Mouse (Mus musculus): ENCODE measurements around the gene Bsx.

Gene Bsx

GRCm38 (mm10) chr9:40873556-40874470 is at the start of gene Bsx:
Gene Bsx, plus strand, starts transcription at chr9:40874127.
- peak; percentile 29 to 64 for DNase-seq (ENCODE audit: low spot score in 2 of 2)

GRCm38 (mm10) chr9:40825601-40826000 is 48.3 kb upstream of the Bsx start:
- DNase-seq (ENCODE audit: low spot score in 2 of 2): no peak

DNA sequence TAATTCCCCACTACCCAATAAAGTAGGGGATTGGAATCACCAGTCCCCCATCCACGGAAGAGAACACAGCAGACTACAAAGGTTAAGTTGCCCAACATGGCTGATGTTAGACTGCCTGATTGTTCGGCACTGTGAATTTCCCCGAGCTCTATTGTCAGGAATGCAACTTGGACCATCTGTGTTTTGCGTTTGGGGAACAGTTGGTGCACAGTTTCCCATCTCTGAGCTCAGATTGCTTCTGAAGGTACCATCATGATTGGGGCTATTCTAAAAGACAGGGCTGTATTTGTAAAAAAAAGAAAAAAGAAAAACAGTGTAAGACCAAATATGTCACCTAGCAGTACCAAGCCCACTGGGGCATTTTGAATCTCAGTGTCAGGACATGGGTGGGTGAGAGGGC is 46.6 kb upstream of the Bsx start:
- no peak for DNase-seq (ENCODE audit: low spot score in 2 of 2)

DNA sequence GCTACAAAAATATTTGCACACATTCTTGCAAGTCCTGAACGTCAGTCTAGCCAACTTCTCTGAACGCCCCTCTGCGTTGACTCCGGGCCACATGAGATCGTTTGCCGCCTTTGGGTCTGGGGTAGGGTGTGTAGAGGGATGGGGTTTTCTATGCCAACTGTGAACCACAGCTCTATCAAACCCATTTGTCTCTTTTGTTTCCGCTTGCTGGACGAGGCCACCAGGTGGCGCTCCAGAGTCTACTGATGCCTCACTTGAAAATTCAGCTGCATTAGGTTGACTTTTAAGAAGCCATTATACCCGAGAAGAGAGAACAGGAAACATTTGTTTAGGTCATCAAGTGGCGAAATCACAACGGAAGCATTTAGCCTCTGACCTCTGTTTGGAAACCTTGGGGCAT is 39.4 kb upstream of the Bsx start:
- DNase-seq (ENCODE audit: low spot score in 2 of 2): peak; percentile 33 to 80

DNA sequence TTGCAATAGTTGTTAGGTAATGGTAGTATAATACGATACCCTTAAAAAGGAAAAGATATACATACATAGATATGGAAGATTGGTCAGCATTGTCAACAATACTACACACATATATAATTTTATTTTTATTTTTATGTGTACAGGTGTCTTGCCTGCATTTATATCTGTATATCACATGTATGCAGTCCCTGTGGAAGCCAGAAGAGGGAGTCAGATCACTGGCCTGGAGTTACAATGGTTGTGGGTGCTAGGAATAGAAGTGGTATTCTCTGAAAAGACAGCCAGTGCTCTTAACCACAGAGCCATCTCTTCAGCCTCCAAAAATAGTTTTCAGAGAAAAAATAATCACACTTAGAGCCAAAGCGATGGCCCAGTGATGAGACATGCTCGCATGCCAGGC is 37.2 kb upstream of the Bsx start:
- no peak for DNase-seq (ENCODE audit: low spot score in 2 of 2)

DNA sequence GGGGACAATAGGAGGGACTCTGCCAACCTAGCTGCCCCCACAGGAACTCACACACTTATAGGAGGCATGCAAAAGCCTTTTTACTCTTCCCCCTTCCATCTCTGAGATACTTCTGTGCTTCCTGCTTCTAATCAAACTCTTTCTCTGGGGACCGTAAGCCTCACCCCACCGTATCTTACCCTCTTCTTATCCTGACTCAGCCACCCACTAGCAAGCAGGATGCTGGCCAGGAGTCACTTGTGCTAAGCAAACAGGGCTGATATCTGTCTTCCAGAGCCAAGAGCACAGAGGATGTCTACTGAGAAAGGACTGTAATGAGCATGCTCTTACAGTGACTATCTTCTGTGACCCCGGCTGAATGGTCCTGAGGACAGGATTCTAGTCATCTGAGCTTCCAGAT is 34.3 kb upstream of the Bsx start:
- no peak for DNase-seq (ENCODE audit: low spot score in 2 of 2)

DNA sequence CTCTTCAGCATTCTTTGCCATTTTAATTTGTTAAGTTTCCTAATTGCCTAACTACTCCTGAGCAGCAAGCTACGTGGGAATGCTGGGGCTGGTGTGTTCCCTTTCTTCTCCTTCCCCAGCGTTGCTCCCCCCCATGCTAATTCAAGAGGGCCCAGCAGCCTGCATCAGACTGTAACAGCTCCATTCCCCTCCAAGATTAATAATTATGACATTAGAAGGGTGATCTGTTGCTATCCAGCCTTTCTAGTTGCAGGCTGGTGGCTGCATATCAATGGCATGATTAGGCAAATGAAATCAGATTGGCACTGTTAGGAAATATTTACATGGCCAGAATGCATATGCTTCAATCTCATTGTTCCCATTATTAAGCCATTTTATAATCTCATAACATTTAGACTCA is 22.4 kb upstream of the Bsx start:
- DNase-seq (ENCODE audit: low spot score in 2 of 2): no peak

DNA sequence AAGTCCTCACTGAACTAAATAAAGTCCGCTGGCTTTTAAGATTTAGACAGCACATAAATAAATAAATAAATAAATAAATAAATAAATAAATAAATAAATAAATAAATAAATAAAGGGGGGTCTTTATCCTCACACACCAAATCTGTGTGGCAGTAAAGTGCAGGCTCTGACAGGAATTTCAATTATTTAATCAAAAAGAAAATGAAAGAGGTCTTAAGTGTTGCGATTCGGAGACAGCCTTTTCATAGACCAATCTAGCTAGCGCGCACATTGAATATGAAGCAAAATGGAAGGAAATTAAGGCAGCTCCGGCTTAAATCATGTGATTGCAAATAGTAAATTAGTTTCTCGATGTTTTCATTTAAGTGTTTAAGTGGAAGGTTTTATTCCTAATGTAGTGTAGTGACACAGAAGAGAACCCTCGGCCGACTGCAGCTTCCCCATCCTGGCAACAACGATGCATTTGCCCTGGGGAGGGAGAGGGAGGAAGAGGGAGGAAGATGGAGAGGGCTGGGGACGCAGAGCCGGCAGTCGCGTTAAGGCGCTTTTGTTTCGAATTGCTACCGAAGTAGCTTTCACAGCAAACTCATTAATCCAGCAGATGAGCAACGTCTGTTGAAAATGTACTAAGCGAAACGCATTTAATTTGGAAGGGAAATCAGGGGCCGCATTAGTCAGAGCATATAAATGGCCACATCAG is 15.3 kb upstream of the Bsx start:
- no peak for DNase-seq (ENCODE audit: low spot score in 2 of 2)

- no peak for DNase-seq (ENCODE audit: low spot score in 2 of 2)
These were observed 14.7 kb upstream of the Bsx start for GRCm38 (mm10) chr9:40859196-40859595.

DNA sequence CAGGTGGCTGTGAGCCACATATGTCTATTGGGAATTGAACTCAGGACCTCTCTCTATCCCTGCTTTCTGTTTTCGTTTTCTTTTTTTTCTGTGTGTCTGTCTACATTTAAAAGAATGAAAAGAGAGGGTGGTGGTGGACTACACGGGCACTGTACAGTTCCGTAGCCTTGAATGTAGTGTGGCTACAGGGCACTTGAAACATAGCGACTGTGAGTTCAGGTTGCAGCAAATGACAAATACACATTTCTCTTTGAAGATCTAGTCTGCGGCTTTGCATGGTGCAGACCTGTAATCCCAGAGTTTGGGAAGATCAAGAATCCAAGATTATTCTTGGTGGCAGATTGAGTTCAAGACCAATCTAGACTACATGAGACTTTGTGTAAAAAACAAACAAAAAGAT is 3.6 kb upstream of the Bsx start:
- no peak for DNase-seq (ENCODE audit: low spot score in 2 of 2)

- no peak for DNase-seq (ENCODE audit: low spot score in 2 of 2)
These were observed 2.4 kb upstream of the Bsx start for GRCm38 (mm10) chr9:40871369-40872155.

- DNase-seq (ENCODE audit: low spot score in 2 of 2): no peak
These were observed 1.8 kb upstream of the Bsx start for GRCm38 (mm10) chr9:40872156-40872478.

- no peak for DNase-seq (ENCODE audit: low spot score in 2 of 2)
These were observed 1.0 kb downstream of the Bsx start for GRCm38 (mm10) chr9:40874961-40875360.

DNA sequence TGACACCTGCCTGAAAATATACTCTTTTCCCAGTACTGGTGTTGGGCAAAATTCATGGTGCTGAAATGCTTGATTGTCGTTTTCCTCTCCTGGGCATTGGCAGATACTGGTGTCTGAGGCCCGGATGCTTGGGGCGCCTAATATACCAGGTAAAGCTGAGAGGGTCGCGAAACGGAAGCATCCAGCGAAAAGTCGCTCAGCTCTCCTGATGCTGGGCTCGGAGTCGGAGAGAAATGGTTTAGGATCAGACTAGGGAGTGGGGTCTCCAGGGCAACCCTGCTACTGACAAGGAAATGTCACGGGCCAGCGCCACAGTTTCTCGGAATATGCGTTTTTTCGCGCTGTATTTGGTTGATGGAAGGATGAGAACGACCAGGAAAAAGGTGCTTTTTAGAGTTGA is 1.5 kb downstream of the Bsx start:
- DNase-seq (ENCODE audit: low spot score in 2 of 2): no peak

- DNase-seq (ENCODE audit: low spot score in 2 of 2): no peak
These were observed 2.2 kb downstream of the Bsx start for GRCm38 (mm10) chr9:40876164-40876563.

DNA sequence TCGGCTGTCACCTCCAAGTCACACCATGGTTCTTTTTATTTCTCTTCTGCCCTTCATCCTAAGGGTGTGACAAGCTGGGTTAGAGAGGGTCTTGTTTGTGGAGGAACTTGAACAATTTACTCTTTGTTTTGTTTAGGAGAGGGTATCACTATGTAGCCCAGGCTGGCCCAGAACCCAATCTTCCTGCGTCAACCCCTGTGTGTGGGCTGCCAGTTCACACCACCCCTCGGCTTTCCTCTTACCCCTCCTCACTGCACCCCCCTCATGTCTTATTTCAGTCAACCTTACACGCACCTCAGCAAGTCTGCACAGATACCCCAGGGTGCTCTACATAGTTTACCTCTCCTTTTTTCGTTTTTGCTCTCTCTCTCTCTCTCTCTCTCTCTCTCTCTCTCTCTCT is 2.8 kb downstream of the Bsx start:
- DNase-seq (ENCODE audit: low spot score in 2 of 2): no peak

- DNase-seq (ENCODE audit: low spot score in 2 of 2): no peak
These were observed 3.4 kb downstream of the Bsx start for GRCm38 (mm10) chr9:40877146-40877880.

- no peak for DNase-seq (ENCODE audit: low spot score in 2 of 2)
These were observed 3.9 kb downstream of the Bsx start for GRCm38 (mm10) chr9:40877881-40878235.

DNA sequence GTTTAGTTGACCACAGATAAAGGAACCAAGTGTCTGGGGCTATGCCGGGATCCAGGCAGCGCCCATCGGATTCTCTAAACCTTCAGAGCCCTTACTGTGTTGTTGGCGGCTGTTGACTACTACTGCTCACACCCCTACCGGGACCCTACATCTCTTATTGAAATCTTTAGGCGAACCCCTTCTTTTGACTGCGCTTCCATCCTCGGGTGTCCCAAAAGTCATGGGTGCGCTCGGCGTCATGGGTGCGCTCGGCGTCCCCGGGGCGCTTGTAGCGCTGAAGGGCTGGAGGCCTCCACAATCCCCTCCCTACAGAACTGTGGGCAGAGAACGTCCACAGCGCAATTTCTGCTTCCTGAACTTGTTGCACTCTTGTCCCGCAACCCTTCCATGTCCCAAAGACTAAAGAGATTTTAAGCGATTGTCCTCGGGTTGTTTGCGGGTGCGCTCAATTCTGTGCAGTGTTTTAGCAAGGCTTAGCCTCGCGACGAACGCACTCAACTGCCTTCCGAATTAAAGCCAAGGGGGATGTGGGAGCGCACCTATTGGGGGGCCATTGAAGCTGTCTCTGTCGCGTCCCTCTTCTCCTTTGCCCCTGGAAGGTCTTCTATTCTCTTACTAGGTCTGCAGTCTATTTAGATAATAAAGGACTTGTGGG is 4.5 kb downstream of the Bsx start:
- no peak for DNase-seq (ENCODE audit: low spot score in 2 of 2)

GRCm38 (mm10) chr9:40878998-40879397 is 5.1 kb downstream of the Bsx start:
- DNase-seq (ENCODE audit: low spot score in 2 of 2): no peak

GRCm38 (mm10) chr9:40885669-40886068 is 11.7 kb downstream of the Bsx start:
- no peak for DNase-seq (ENCODE audit: low spot score in 2 of 2)
